Mouse (Mus musculus) liver, adult 2 months (tissue): ENCODE data around the gene Zmym2.
A peak's percentile ranks its signal among the peaks of the same experiment; 100 is the strongest.

Source experiments
- CTCF ChIP-seq: fragments of 200-500 bp; IDR thresholded peaks from 2 replicates; pipeline ENCODE4 v1.5.1; 2011; ENCODE audit warnings: low read depth, low read length, control low read depth
- POLR2A ChIP-seq: fragments of 200-500 bp; IDR thresholded peaks from 2 replicates; pipeline ENCODE4 v1.6.1; 2011; ENCODE audit warnings: low read length, control low read depth; ENCODE audit not compliant: insufficient read depth; ENCODE audit errors: extremely low read depth

- TF ChIP-seq POLR2A (no peak), CTCF (peak; percentile 32)
These were observed 77.7 kb downstream of the Zmym2 start for GRCm38 (mm10) chr14:56963969-56964734.
